Mouse (Mus musculus): ENCODE data around the gene Sox18. TPM values are rescaled to one million over a fixed set of nuclear protein-coding genes. Genes with fewer than 3 reads are reported as not detected.
A peak's percentile ranks its signal among the peaks of the same experiment; 100 is the strongest.

The Sox18 gene
- polyA plus RNA-seq, 1 experiment from 2014 or later = 20.0 TPM

DNA sequence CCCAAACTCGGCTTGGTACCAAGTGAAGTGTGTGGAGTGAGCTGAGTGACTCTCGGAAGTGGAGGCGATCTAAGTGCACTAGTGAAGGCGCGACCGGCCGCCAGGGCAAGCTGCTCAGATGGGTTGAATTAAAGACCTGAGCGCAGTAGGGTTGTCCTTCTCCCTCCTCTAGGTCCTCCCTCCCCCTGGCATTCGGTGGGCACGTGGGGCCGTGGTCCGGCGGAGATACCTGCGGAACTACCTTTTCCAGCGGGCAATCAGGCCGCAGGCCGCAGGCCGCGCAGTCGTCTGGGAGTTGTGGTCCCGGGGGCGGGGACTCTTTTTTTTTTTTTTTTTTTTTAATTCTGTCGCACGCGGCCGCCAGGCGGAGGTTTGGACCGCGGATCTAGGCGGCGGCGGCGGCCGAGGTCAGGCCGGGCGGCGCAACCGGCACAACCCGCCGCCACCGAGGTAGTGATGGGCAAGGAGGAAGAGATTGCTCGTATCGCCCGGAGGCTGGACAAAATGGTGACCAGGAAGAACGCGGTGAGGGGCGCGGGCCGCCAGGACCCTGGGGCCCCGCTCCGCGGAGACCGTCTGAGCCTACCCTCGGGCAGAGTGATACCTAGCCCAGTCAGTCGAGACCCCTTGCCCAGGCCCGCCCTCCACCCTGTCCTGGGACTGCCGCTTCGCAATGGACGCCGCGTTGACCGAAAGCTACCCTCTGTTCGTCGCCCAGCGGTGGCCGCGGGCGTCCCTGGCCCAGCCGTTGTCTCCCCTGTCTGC, 8.7 kb upstream of the Sox18 start, which contains the start of gene Tcea2:
Tcea2 (plus strand) TSS at position 360 of the 765 bp plus-strand sequence.
- H3K4me2 ChIP-seq = peak within 1 kb of the TSS; percentile 91
- peak; percentile 62 for ATAC-seq (ENCODE audit: low FRiP score, low read depth)
- H3K27ac ChIP-seq (replicated peaks) = peak within 1 kb of the TSS; percentile 79
- WGBS = under 1% methylated on average over 65 of the region's 69 CpGs
- no peaks in the 10 kb centered on the region for H3K27me3 ChIP-seq
- no peaks in the 10 kb centered on the region for H3K9me3 ChIP-seq
- H3K9ac ChIP-seq = peak within 1 kb of the TSS; percentile 84
- peaks cover 25% of the 10 kb centered on the region for H3K4me1 ChIP-seq (replicated peaks)
- 0 out of 2 replicates have a peak, but pooled peaks cover under 1% of the 10 kb centered on the region for H3K36me3 ChIP-seq
- H3K4me3 ChIP-seq = peak within 1 kb of the TSS; percentile 64

DNA sequence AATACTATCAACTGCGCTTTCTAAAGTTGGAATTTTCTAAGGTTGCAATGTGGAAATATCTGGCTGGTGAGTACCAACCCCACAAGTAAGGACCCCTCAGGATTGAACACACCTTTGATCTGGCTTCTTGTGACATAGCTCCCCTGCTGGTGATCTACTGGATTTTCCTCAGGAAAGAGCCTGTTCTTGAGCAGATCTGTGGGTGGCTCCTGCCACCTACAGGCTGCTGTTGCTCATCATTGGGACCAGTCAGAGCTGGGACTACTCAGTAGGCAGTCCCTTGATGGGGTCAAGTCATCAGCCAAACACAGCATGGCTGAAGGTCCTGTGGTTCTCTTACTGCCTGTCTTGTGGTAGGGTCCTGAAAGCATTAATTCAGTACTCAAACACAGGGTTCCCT, 7.3 kb upstream of the Sox18 start:
- WGBS = 49% methylated on average over 1 of the region's 1 CpGs
- Histone ChIP-seq H3K4me2 (no peak overlapping the region), H3K9me3 (no peaks in the 10 kb centered on the region), H3K36me3 (no peaks in the 10 kb centered on the region), H3K27me3 (no peaks in the 10 kb centered on the region), H3K9ac (no peak overlapping the region), H3K27ac (replicated peaks) (no peak overlapping the region), H3K4me3 (no peak overlapping the region), H3K4me1 (replicated peaks) (peaks cover 29% of the 10 kb centered on the region)
- peak; percentile 60; the same call in 1 of the 2 replicates for ATAC-seq (ENCODE audit: low FRiP score, low read depth)

DNA sequence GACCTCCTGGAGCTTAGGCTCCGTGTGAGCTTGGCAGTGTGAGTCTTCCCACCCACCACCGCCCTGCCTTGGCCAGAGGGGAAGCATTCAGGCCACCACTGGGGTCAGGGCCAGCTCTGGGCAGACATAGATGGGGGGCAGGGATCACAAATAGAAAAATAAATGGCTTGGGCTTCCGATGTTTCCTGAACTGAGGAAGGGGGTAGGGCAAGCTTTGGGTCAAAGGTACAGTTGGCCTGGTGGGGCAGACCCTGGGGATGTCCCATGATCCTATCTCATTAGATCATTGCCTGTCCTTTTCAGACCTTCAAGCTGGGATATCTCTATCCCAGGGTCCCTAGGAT, 6.3 kb upstream of the Sox18 start:
- no peaks in the 10 kb centered on the region for H3K36me3 ChIP-seq
- no peak overlapping the region for H3K4me3 ChIP-seq
- peaks cover 8% of the 10 kb centered on the region for H3K27me3 ChIP-seq
- H3K4me1 ChIP-seq (replicated peaks) = peaks cover 29% of the 10 kb centered on the region
- no peaks in the 10 kb centered on the region for H3K9me3 ChIP-seq
- no peak overlapping the region for H3K27ac ChIP-seq (replicated peaks)
- WGBS = 58% methylated on average over 3 of the region's 3 CpGs
- no peak overlapping the region for H3K9ac ChIP-seq
- H3K4me2 ChIP-seq = no peak overlapping the region
- ATAC-seq (ENCODE audit: low FRiP score, low read depth) = no peak

DNA sequence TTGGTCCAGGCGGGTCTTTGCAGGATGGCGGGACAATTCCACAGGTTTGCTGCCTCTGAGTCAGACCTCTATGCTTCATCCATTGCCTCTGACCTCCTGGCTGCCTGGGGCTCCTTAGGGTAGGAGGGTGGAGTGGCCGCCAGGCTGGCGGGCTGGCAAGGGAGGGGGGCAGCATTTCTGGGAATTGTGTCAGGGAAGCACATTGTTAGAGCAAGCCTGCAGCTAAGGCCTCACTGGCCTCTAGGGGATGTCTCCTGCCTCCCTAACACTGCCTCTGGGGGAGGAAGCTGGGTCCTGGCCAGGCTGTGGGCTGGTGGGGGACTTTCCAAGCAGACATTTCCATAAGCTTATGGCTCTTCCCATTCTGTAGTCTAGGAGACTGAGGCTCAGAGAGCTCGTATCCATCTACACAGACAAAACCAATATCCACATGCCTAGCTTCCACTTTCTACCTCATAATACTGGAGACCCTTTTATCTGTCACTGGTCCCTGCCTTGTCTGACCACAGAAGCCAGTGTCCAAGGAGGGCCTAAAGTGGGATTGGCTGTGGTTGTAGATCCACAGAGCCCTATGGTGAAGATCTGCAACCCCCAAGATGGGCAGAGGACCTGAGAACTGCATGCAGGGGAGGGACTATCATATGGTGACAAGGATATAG, 5.8 kb upstream of the Sox18 start:
- Histone ChIP-seq H3K9ac (no peak overlapping the region), H3K4me1 (replicated peaks) (peaks cover 29% of the 10 kb centered on the region), H3K27me3 (peaks cover 13% of the 10 kb centered on the region), H3K4me3 (no peak overlapping the region), H3K36me3 (no peaks in the 10 kb centered on the region), H3K9me3 (no peaks in the 10 kb centered on the region), H3K4me2 (no peak overlapping the region), H3K27ac (replicated peaks) (peak overlapping the region; percentile 19)
- WGBS = 45% methylated on average over 5 of the region's 5 CpGs
- no peak for ATAC-seq (ENCODE audit: low FRiP score, low read depth)

DNA sequence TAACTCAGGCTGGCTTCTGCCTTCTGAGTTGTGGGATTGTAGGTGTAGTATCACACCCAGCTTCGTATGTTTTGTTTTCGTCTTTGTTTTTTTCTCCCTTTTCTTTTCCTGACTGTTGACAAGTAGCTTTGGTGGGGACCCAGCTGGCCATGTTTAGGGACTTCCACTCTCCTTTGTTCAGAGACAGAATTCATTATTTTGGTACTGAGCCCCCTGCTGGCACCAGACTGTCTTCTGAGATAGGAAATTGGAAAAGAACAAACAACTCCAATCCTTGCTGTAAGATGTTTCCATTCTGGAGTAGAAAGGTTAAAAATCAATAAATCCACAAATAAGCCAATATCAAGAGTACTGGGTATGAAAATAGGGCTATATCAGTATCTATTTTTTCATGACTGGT, 5.0 kb upstream of the Sox18 start:
- ATAC-seq (ENCODE audit: low FRiP score, low read depth) = no peak
- Histone ChIP-seq H3K27ac (replicated peaks) (peak overlapping the region; percentile 19), H3K9me3 (no peaks in the 10 kb centered on the region), H3K4me3 (no peak overlapping the region), H3K4me1 (replicated peaks) (peaks cover 31% of the 10 kb centered on the region), H3K27me3 (peaks cover 21% of the 10 kb centered on the region), H3K9ac (no peak overlapping the region), H3K36me3 (no peaks in the 10 kb centered on the region), H3K4me2 (no peak overlapping the region)
- 14% methylated on average over 2 of the region's 2 CpGs for WGBS

DNA sequence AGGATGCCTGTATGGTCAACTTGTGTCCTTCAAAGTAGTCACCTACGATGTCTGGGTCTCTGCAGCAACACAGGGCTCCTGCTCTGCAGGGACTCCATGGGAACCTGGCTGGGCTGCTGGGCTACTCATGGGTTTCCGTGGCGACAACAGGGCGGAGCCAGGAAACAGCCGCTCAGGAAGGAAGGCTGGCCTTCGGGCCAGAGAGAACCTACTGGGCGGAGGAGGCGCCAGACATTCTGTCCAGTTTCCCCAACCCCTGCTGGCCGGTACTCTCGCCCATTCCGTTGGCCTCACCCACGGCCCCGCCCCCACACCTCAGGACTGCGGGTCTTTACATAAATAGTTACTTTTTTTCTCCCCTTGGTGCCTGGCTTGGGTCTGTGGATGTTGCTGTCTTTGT, 4.0 kb upstream of the Sox18 start:
- peaks cover 31% of the 10 kb centered on the region for H3K4me1 ChIP-seq (replicated peaks)
- H3K27me3 ChIP-seq = peaks cover 30% of the 10 kb centered on the region
- under 1% methylated on average over 14 of the region's 14 CpGs for WGBS
- H3K4me2 ChIP-seq = peak overlapping the region; percentile 41
- H3K4me3 ChIP-seq = 0 out of 2 replicates have a peak overlapping the region, but pooled peaks have one; percentile 15
- no peaks in the 10 kb centered on the region for H3K36me3 ChIP-seq
- no peaks in the 10 kb centered on the region for H3K9me3 ChIP-seq
- ATAC-seq (ENCODE audit: low FRiP score, low read depth) = peak; percentile 32; the same call in 1 of the 2 replicates
- H3K27ac ChIP-seq (replicated peaks) = peak overlapping the region; percentile 19; the same call in 1 of the 2 replicates
- no peak overlapping the region for H3K9ac ChIP-seq

GRCm38 (mm10) chr2:181674934-181675333, 3.5 kb upstream of the Sox18 start:
- Histone ChIP-seq H3K9ac (no peak overlapping the region), H3K4me2 (no peak overlapping the region), H3K9me3 (no peaks in the 10 kb centered on the region), H3K4me1 (replicated peaks) (peaks cover 36% of the 10 kb centered on the region), H3K27ac (replicated peaks) (no peak overlapping the region), H3K36me3 (no peaks in the 10 kb centered on the region), H3K27me3 (peaks cover 36% of the 10 kb centered on the region), H3K4me3 (no peak overlapping the region)
- no peak for ATAC-seq (ENCODE audit: low FRiP score, low read depth)
- WGBS = 83% methylated on average over 4 of the region's 4 CpGs

DNA sequence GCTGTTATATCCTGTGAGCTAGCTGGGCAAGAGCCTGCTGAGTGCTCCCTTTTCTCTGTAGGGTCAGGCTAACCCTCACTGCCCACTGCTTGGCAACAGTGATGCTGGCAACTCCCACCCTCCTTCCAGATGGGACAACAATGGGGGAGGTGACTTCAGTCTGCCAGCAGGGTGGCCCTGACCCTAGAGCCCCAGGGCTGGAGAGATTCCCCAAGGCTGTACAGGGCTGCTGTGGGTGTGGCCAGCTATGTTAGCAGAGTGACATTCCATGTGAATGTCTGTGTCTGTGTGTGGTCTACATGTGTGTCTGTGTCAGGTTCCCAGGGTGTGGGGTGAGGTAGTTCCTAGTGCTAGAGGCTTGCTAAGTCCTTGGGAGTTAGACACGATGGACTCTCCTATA, 2.1 kb upstream of the Sox18 start:
- H3K9me3 ChIP-seq = no peaks in the 10 kb centered on the region
- no peak overlapping the region for H3K4me3 ChIP-seq
- no peak for ATAC-seq (ENCODE audit: low FRiP score, low read depth)
- no peak overlapping the region for H3K4me2 ChIP-seq
- H3K27ac ChIP-seq (replicated peaks) = no peak overlapping the region
- H3K36me3 ChIP-seq = no peaks in the 10 kb centered on the region
- H3K9ac ChIP-seq = no peak overlapping the region
- WGBS = 65% methylated on average over 1 of the region's 1 CpGs
- H3K4me1 ChIP-seq (replicated peaks) = peaks cover 29% of the 10 kb centered on the region
- peaks cover 49% of the 10 kb centered on the region for H3K27me3 ChIP-seq

GRCm38 (mm10) chr2:181671984-181672383, 544 bp upstream of the Sox18 start:
- 33% methylated on average over 7 of the region's 7 CpGs for WGBS

GRCm38 (mm10) chr2:181670913-181671311, 528 bp downstream of the Sox18 start:
- peaks cover 29% of the 10 kb centered on the region for H3K4me1 ChIP-seq (replicated peaks)
- ATAC-seq (ENCODE audit: low FRiP score, low read depth) = no peak
- H3K27me3 ChIP-seq = peaks cover 51% of the 10 kb centered on the region
- H3K36me3 ChIP-seq = no peaks in the 10 kb centered on the region
- H3K9me3 ChIP-seq = no peaks in the 10 kb centered on the region
- WGBS = 1% methylated on average over 41 of the region's 41 CpGs
- H3K9ac ChIP-seq = peak overlapping the region; percentile 23; the same call in 1 of the 2 replicates
- peak overlapping the region; percentile 42 for H3K4me3 ChIP-seq
- peak overlapping the region; percentile 64 for H3K4me2 ChIP-seq
- H3K27ac ChIP-seq (replicated peaks) = peak overlapping the region; percentile 17

More at GRCm38 (mm10) chr2:181671984-181672383, 544 bp upstream of the Sox18 start:
- Histone ChIP-seq H3K9ac (no peak overlapping the region), H3K4me2 (peak overlapping the region; percentile 64; the same call in 1 of the 2 replicates), H3K4me1 (replicated peaks) (peaks cover 29% of the 10 kb centered on the region), H3K27ac (replicated peaks) (no peak overlapping the region), H3K27me3 (peaks cover 51% of the 10 kb centered on the region), H3K9me3 (no peaks in the 10 kb centered on the region), H3K36me3 (no peaks in the 10 kb centered on the region), H3K4me3 (peak overlapping the region; percentile 42)
- no peak for ATAC-seq (ENCODE audit: low FRiP score, low read depth)

DNA sequence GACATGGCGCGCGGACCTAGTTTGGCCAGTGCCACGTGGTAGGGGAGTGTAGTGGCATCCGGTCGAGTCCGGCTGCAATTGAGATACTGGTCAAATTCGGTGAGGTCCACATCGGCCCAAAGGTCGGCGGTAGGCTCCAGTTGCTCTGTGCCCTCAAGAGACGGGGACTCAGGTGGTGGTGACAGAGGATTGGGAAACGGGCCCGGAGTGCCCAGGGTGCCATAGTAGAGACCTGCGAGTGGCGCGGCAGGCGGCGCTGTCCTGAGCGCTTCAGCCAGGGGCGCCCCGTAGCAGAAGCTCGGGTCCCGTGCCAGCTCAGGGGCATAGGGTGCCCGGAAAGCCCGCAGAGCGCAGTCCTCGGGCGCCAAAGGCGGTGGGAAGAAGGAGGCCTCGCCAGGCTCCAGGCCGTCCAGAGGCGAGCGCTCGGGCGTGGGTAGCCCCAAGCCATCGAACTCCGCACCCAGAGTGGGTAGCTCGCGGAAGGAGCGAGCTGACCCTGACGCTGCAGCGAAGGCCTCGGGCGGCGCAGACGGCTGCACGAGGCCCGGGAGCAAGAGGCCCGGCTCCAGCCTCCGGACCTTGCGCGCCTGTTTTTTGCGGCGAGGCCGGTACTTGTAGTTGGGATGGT, 1.0 kb downstream of the Sox18 start:
- Histone ChIP-seq H3K36me3 (no peaks in the 10 kb centered on the region), H3K9ac (0 out of 2 replicates have a peak overlapping the region, but pooled peaks have one; percentile 12), H3K27me3 (peaks cover 51% of the 10 kb centered on the region), H3K4me1 (replicated peaks) (peaks cover 24% of the 10 kb centered on the region), H3K9me3 (no peaks in the 10 kb centered on the region), H3K4me3 (peak overlapping the region; percentile 42), H3K27ac (replicated peaks) (no peak overlapping the region), H3K4me2 (peak overlapping the region; percentile 64)
- ATAC-seq (ENCODE audit: low FRiP score, low read depth) = no peak
- WGBS = 3% methylated on average over 52 of the region's 56 CpGs

DNA sequence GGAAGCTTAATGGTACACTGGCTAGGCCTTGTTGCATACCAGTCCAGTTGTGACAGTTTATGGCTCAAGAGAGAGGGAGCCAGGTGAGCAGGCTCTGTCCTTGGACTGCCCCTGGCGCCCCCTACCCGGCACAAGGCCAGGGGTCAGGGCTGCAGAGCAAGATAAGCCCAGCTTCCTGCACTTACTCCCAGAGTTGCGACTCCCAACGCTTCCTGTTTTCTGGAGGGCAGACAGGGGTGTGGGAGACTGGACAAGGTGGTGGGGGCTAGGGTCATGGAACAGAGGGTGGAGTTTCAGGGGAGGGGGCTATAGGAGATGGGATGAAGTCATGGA, 8.2 kb downstream of the Sox18 start:
- 0 out of 2 replicates have a peak, but pooled peaks cover 3% of the 10 kb centered on the region for H3K36me3 ChIP-seq
- H3K4me2 ChIP-seq = no peak overlapping the region
- H3K4me1 ChIP-seq (replicated peaks) = no peaks in the 10 kb centered on the region; the same call in 1 of the 2 replicates
- WGBS = 47% methylated on average over 4 of the region's 4 CpGs
- H3K27me3 ChIP-seq = peaks cover under 1% of the 10 kb centered on the region; the same call in 1 of the 2 replicates
- no peak overlapping the region for H3K9ac ChIP-seq
- H3K27ac ChIP-seq (replicated peaks) = no peak overlapping the region
- ATAC-seq (ENCODE audit: low FRiP score, low read depth) = no peak
- H3K4me3 ChIP-seq = no peak overlapping the region
- H3K9me3 ChIP-seq = no peaks in the 10 kb centered on the region

All from hindbrain, embryonic 15.5 days (tissue).